Mouse (Mus musculus): Measurements from ENCODE around the gene Commd9. TPM values are rescaled to one million over a fixed set of nuclear protein-coding genes. Genes with fewer than 3 reads are reported as not detected.

The Commd9 gene
- total RNA-seq (2023), result 10 to 100 TPM; 19.4 to 19.9 TPM

DNA sequence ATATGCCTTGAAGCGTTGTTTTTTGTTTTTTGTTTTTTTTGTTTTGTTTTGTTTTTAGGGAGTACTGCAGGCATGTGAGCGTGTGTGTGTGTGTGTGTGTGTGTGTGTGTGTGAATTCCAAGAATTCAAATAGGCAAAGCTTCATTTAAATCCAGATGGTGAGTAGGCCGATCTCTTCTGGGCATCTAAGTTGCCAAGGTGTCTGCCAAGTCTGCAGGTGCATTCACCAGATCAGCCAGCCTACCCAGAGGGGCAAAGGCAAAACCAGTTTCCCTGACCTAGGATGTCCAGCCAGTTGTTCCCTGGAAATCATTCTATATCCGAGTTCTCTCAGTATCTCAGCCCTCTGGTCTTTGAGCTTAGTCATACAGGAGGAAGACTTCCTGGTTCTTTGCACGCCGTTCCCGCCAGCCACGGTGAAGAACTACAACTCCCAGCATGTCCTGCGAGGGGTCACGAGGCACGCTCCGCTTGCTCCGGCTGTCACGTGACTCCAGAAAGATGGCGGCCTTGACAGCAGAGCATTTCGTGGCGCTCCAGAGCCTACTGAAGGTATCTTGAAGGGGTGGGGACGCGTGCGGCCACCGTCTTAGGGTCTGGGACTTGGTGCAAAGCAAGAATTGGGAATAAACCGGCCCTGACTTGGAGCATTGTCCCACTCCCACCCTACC, at the start of gene Commd9:
Gene Commd9 (plus strand): TSS at position 480 of the 671 bp plus-strand sequence.

DNA sequence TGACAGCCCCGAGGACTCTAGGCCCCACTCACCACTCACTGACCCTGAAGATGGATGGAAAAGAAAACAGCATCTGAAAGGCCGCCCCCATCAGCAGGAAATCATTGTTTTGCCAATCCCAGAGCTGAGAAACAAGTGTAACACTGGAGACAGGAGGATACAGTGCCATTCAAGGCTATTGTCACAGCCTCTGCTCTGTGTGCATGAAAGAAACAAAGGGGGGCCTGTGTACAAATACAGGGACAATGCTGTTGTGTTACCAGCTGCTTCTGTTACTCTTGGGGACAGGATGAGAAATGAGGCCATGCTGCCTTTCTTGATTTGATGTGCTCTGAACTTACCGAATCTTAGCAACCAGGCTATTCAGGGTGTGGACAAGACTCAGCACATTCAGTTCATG, 3.0 kb upstream of the Commd9 start, which contains the start of gene Prr5l:
Gene Prr5l (minus strand): TSS at position 30 of the 400 bp plus-strand sequence.

Other genes starting within 250 kb of the Commd9 start
- not detected for gene Rag1, start 236.7 kb upstream of the Commd9 start, total RNA-seq (2023)
- gene B230118H07Rik, start 236.7 kb upstream of the Commd9 start, total RNA-seq (2023), result 1 to 10 TPM; 1.2 to 2.3 TPM
- gene Traf6, start 207.8 kb upstream of the Commd9 start, total RNA-seq (2023), result 10 to 100 TPM; 51.6 to 54.0 TPM
- gene Prr5l, start 3.2 kb upstream of the Commd9 start, total RNA-seq (2023), result 1 to 10 TPM; 1.3 to 3.6 TPM